Mouse (Mus musculus) brain, embryonic 14.5 days (tissue): Measurements from ENCODE around the gene Pdik1l.

Experiments
- CTCF ChIP-seq: fragments of 200-500 bp; IDR thresholded peaks from 2 replicates; pipeline ENCODE4 v1.5.1; 2012; ENCODE audit warnings: inconsistent platforms, mild to moderate bottlenecking, moderate library complexity, borderline replicate concordance; ENCODE audit not compliant: insufficient read depth, insufficient read length; ENCODE audit errors: extremely low read depth
- POLR2A ChIP-seq: fragments of 200-500 bp; IDR thresholded peaks from 2 replicates; pipeline ENCODE4 v1.6.1; 2012; ENCODE audit warnings: mild to moderate bottlenecking, inconsistent platforms, borderline replicate concordance; ENCODE audit not compliant: poor library complexity, insufficient read depth, insufficient read length, severe bottlenecking; ENCODE audit errors: extremely low read depth

DNA sequence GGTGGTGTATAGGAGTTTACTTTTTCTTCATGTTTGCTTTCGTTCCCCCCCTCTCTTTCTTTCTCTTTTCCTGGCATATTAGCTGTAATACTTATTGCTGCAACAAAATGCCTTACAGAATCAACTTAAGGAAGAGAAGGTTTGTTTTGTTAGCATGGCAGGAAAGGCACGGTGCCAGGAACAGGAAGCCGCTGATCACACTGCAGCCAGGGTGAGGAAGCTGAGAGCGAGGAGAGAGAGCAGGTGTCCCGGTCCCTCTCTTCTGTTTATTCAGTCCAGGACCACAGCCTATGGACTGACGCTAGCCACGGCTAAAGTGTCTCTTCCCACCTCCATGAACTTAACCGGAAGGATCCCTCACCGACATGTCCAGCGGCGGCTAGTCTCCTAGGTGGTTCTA, 29.3 kb downstream of the Pdik1l start:
- TF ChIP-seq CTCF (no peak), POLR2A (no peak)
